Mouse (Mus musculus) frontal cortex, postnatal 25 days (tissue): ENCODE results near the gene Lrrc3.

Experiments
- DNase-seq, 2 experiments: peaks; one replicate each; pipeline ENCODE4 v3.0.0; 2022; ENCODE audit warnings: low spot score in 2 of 2

The Lrrc3 gene

GRCm38 (mm10) chr10:77867546-77867945 is 34.8 kb downstream of the Lrrc3 start:
- no peak for DNase-seq

- DNase-seq, result no peak
These were observed 37.6 kb downstream of the Lrrc3 start for GRCm38 (mm10) chr10:77864762-77865143.

GRCm38 (mm10) chr10:77864067-77864761 is 38.1 kb downstream of the Lrrc3 start:
- DNase-seq, result no peak

- no peak for DNase-seq
These were observed 40.7 kb downstream of the Lrrc3 start, which contains the start of gene Gm3285 for GRCm38 (mm10) chr10:77861675-77862074. Gene Gm3285 (plus strand): TSS chr10:77861975.

GRCm38 (mm10) chr10:77852559-77852958 is 49.8 kb downstream of the Lrrc3 start, which contains the start of gene Gm10318:
Gene Gm10318 (plus strand): TSS chr10:77852859.
- DNase-seq, result no peak
